Mouse (Mus musculus): ENCODE results near the gene Gpat3.

- TF ChIP-seq CTCF (IDR thresholded peaks at IDR 0.05; ENCODE audit: borderline replicate concordance, extremely low read depth, insufficient read depth, insufficient read length) (no peak), POLR2A (IDR thresholded peaks at IDR 0.05; ENCODE audit: borderline replicate concordance, extremely low read depth, insufficient read depth, insufficient read length, poor library complexity, severe bottlenecking) (no peak)
Measured at GRCm38 (mm10) chr5:100826531-100826930, 19.0 kb upstream of the Gpat3 start.

All from brain, embryonic 14.5 days (tissue).